20 mouse cellular contexts compared by ENCODE assay signal in the genomic region with DNA sequence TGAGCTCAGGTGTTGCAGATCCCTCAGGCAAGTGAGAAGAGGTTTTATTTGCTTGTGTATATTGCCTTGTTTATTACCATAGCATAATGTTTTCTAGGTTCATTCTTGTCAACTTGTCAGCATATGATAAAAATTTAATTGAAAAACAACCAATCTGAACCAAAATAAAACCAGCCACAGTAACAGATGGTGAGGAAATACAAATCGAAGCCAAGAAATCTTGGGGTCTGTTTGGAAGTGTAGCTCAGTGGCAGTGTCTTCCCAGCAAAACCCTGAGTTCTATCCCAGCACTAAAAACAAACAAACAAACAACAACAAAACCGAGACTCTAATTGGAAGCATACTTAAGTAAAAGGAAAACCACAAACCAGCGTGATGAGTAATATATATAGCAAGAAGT.
"Had no signal": no experiment of that assay in that cellular context is flagged by ENCODE, and none has a peak within 500 bp of the region (broad histone marks: within the 10 kb centered on the region; RNA-seq: fewer than 3 reads in every experiment).

No protein-coding gene starts in this region.

- H3K9me3 ChIP-seq: liver, embryonic 15.5 days; lung, embryonic 15.5 days; megakaryocyte, embryonic 14.5 days; midbrain, embryonic 12.5 days; midbrain, embryonic 15.5 days; neural tube, embryonic 12.5 days had no signal

- H3K36me3 ChIP-seq: liver, embryonic 15.5 days; lung, embryonic 15.5 days had no signal

- DNase-seq: liver, postnatal 0 days; lung, adult 2 months; lung, postnatal 14 days; lung, postnatal 36 days; retina, postnatal 1 day; right cerebral cortex, adult 18-20 months; right cerebral cortex, postnatal 25 days; right cerebral cortex, postnatal 4 days; spleen, adult 18-20 months; thymus, adult 18-20 months; thymus, postnatal 14 days; thymus, postnatal 36 days had no signal

- H3K4me2 ChIP-seq: liver, embryonic 15.5 days; lung, embryonic 15.5 days; midbrain, embryonic 12.5 days; midbrain, embryonic 15.5 days; neural tube, embryonic 12.5 days had no signal

- ATAC-seq: liver, postnatal 0 days; lung, postnatal 0 days; midbrain, embryonic 15.5 days had no signal

- H3K4me1 ChIP-seq: liver, embryonic 15.5 days; lung, embryonic 15.5 days; megakaryocyte, embryonic 14.5 days; midbrain, embryonic 12.5 days; midbrain, embryonic 15.5 days; neural tube, embryonic 12.5 days had no signal

- H3K9ac ChIP-seq: liver, embryonic 15.5 days; liver, postnatal 0 days; lung, embryonic 15.5 days; midbrain, embryonic 12.5 days; midbrain, embryonic 15.5 days; neural tube, embryonic 12.5 days had no signal

- H3K27me3 ChIP-seq: liver, embryonic 15.5 days; lung, embryonic 15.5 days; megakaryocyte, embryonic 14.5 days; midbrain, embryonic 12.5 days; midbrain, embryonic 15.5 days; neural tube, embryonic 12.5 days had no signal

- H3K27ac ChIP-seq: liver, embryonic 15.5 days; lung, embryonic 15.5 days; macrophage; midbrain, embryonic 12.5 days; midbrain, embryonic 15.5 days; neural tube, embryonic 12.5 days had no signal

- H3K4me3 ChIP-seq: liver, embryonic 15.5 days; lung, embryonic 15.5 days; megakaryocyte, embryonic 14.5 days; midbrain, embryonic 12.5 days; midbrain, embryonic 15.5 days; neural tube, embryonic 12.5 days had no signal
